Mouse (Mus musculus) cerebellum, adult 2 months (tissue): ENCODE measurements at regions not wholly inside any gene's neighbourhood (a gene's known extent, or its start where the extent isn't known, plus 50 kb on each side); places are given as distances from the start of the nearest gene placed in this dataset.

ENCODE experiments used
- DNase-seq, 2 experiments: peaks; one replicate each; pipeline ENCODE4 v3.0.0; 2021
- H3K27ac ChIP-seq: fragments of 200-500 bp; 2 replicates; pipeline ENCODE4 v1.5.1; 2012; ENCODE audit warnings: low read length, control low read depth, inconsistent platforms; ENCODE audit not compliant: insufficient read depth
- H3K27me3 ChIP-seq: fragments of 200-500 bp; 2 replicates; pipeline ENCODE4 v1.6.1; 2012; ENCODE audit warnings: inconsistent platforms, mild to moderate bottlenecking, low read length, moderate library complexity; ENCODE audit not compliant: control insufficient read depth, insufficient read depth
- H3K4me1 ChIP-seq: fragments of 200-500 bp; 2 replicates; pipeline ENCODE4 v1.6.1; 2011; ENCODE audit warnings: low read length; ENCODE audit not compliant: control insufficient read depth, insufficient read depth
- H3K4me3 ChIP-seq: fragments of 200-500 bp; replicated peaks from 2 replicates; pipeline ENCODE3; 2011; ENCODE audit warnings: mild to moderate bottlenecking, low read depth, low read length, control low read depth; ENCODE audit not compliant: insufficient read depth
- CTCF ChIP-seq: fragments of 200-500 bp; IDR thresholded peaks from 2 replicates; pipeline ENCODE4 v1.5.1; 2011; ENCODE audit warnings: low read depth, mild to moderate bottlenecking, control low read depth, low read length, moderate library complexity, borderline replicate concordance; ENCODE audit not compliant: insufficient read depth
- POLR2A ChIP-seq: fragments of 200-500 bp; IDR thresholded peaks from 2 replicates; pipeline ENCODE4 v1.6.1; 2011; ENCODE audit warnings: low read length, control low read depth, borderline replicate concordance; ENCODE audit not compliant: insufficient read depth
- WGBS: fragments of 180-500 bp; shearing (Covaris S2); methylation state at CpG from one replicate; pipeline ENCODE4 v1.1.7; 2018; 5-methylcytosine and 5-hydroxymethylcytosine counted together

- WGBS: 71% methylated on average over 5 of the region's 5 CpGs
- Histone ChIP-seq H3K4me3 (no peak overlapping the region), H3K27ac (no peak overlapping the region), H3K27me3 (no peaks in the 10 kb centered on the region), H3K4me1 (no peaks in the 10 kb centered on the region)
- no peak for DNase-seq
- no peak for TF ChIP-seq POLR2A
- TF ChIP-seq CTCF: no peak
These were observed 79.6 kb upstream of the Ipo5 start for GRCm38 (mm10) chr14:120831397-120831796.

- H3K4me3 ChIP-seq: peak overlapping the region; percentile 56
- 4% methylated on average over 23 of the region's 23 CpGs for WGBS
- TF ChIP-seq CTCF: peak; percentile 96
- no peak for TF ChIP-seq POLR2A
- no peaks in the 10 kb centered on the region for H3K27me3 ChIP-seq
- peak; percentile 80 to 88 for DNase-seq
- no peak overlapping the region for H3K27ac ChIP-seq
- H3K4me1 ChIP-seq: no peaks in the 10 kb centered on the region
These were observed 79.0 kb upstream of the Ipo5 start for GRCm38 (mm10) chr14:120831847-120832613.

- TF ChIP-seq POLR2A: no peak
- TF ChIP-seq CTCF: no peak
- H3K27ac ChIP-seq: no peak overlapping the region
- WGBS: 89% methylated on average over 4 of the region's 4 CpGs
- no peaks in the 10 kb centered on the region for H3K4me1 ChIP-seq
- no peak overlapping the region for H3K4me3 ChIP-seq
- H3K27me3 ChIP-seq: no peaks in the 10 kb centered on the region
- DNase-seq: no peak
These were observed 76.2 kb upstream of the Ipo5 start for GRCm38 (mm10) chr14:120834821-120835220.

GRCm38 (mm10) chr14:120835758-120836157 is 75.3 kb upstream of the Ipo5 start:
- 37% methylated on average over 5 of the region's 5 CpGs for WGBS
- H3K4me3 ChIP-seq: no peak overlapping the region
- no peaks in the 10 kb centered on the region for H3K27me3 ChIP-seq
- no peaks in the 10 kb centered on the region for H3K4me1 ChIP-seq
- no peak overlapping the region for H3K27ac ChIP-seq
- DNase-seq: no peak
- no peak for TF ChIP-seq CTCF
- TF ChIP-seq POLR2A: no peak

GRCm38 (mm10) chr14:120836535-120837316 is 74.3 kb upstream of the Ipo5 start:
- DNase-seq: no peak
- Histone ChIP-seq H3K27me3 (no peaks in the 10 kb centered on the region), H3K27ac (no peak overlapping the region), H3K4me3 (no peak overlapping the region), H3K4me1 (no peaks in the 10 kb centered on the region)
- 91% methylated on average over 12 of the region's 12 CpGs for WGBS
- TF ChIP-seq CTCF (no peak), POLR2A (no peak)

- 85% methylated on average over 6 of the region's 6 CpGs for WGBS
- H3K4me1 ChIP-seq: no peaks in the 10 kb centered on the region
- no peaks in the 10 kb centered on the region for H3K27me3 ChIP-seq
- H3K27ac ChIP-seq: no peak overlapping the region
- no peak for DNase-seq
- TF ChIP-seq CTCF: no peak
- no peak for TF ChIP-seq POLR2A
- H3K4me3 ChIP-seq: no peak overlapping the region
These were observed 70.1 kb upstream of the Ipo5 start for GRCm38 (mm10) chr14:120840900-120841299.

- WGBS: 23% methylated on average over 6 of the region's 6 CpGs
- TF ChIP-seq CTCF: no peak
- TF ChIP-seq POLR2A: no peak
- no peak for DNase-seq
- H3K27ac ChIP-seq: no peak overlapping the region
- no peak overlapping the region for H3K4me3 ChIP-seq
- H3K27me3 ChIP-seq: no peaks in the 10 kb centered on the region
- H3K4me1 ChIP-seq: no peaks in the 10 kb centered on the region
These were observed 69.7 kb upstream of the Ipo5 start for GRCm38 (mm10) chr14:120841311-120841710.

GRCm38 (mm10) chr14:120845172-120845571 is 65.9 kb upstream of the Ipo5 start:
- Histone ChIP-seq H3K27me3 (no peaks in the 10 kb centered on the region), H3K4me1 (no peaks in the 10 kb centered on the region), H3K4me3 (no peak overlapping the region), H3K27ac (no peak overlapping the region)
- 82% methylated on average over 2 of the region's 2 CpGs for WGBS
- TF ChIP-seq CTCF: no peak
- no peak for TF ChIP-seq POLR2A
- DNase-seq: no peak
